Mouse (Mus musculus): ENCODE results near the gene Prep. TPM values are rescaled to one million over a fixed set of nuclear protein-coding genes. Genes with fewer than 3 reads are reported as not detected.

The Prep gene
- polyA plus RNA-seq, 1 experiment from 2014 or later: 27.2 TPM

DNA sequence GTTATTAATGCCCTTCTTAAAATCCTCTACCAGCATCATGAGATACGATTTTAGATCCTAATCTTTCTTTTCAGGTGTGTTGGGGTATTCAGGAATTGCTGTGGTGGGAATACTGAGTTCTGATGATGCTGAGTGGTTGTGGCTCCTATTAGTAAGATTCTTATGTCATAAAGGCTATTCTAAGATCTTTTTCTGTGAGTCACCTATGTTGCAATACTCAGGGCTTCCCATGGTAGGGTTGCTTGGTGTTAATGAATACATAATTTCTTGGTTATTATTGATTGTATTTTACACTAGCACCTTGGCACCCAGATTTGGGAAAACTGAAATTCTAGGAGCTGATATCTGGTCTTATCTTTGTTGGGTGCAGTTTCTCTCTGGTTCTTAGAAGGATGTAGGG lies 137.6 kb downstream of the Prep start:
- no peak overlapping the region for H3K4me3 ChIP-seq
- 70% methylated on average over 1 of the region's 1 CpGs for WGBS
- no peaks in the 10 kb centered on the region for H3K27me3 ChIP-seq
- H3K36me3 ChIP-seq: no peaks in the 10 kb centered on the region
- ATAC-seq (ENCODE audit: low FRiP score, low read depth): no peak
- no peak overlapping the region for H3K9ac ChIP-seq
- no peak overlapping the region for H3K27ac ChIP-seq (replicated peaks)
- H3K4me1 ChIP-seq (replicated peaks): no peaks in the 10 kb centered on the region
- H3K4me2 ChIP-seq: no peak overlapping the region
- H3K9me3 ChIP-seq: no peaks in the 10 kb centered on the region

GRCm38 (mm10) chr10:45210201-45210600 lies 143.2 kb downstream of the Prep start:
- no peaks in the 10 kb centered on the region for H3K9me3 ChIP-seq
- no peak overlapping the region for H3K4me3 ChIP-seq
- H3K4me2 ChIP-seq: no peak overlapping the region
- no peak overlapping the region for H3K27ac ChIP-seq (replicated peaks)
- no peaks in the 10 kb centered on the region for H3K36me3 ChIP-seq
- no peak for ATAC-seq (ENCODE audit: low FRiP score, low read depth)
- H3K27me3 ChIP-seq: no peaks in the 10 kb centered on the region
- H3K4me1 ChIP-seq (replicated peaks): no peaks in the 10 kb centered on the region
- no peak overlapping the region for H3K9ac ChIP-seq

- Histone ChIP-seq H3K9ac (no peak overlapping the region), H3K27me3 (no peaks in the 10 kb centered on the region), H3K36me3 (no peaks in the 10 kb centered on the region), H3K4me1 (replicated peaks) (no peaks in the 10 kb centered on the region), H3K9me3 (no peaks in the 10 kb centered on the region), H3K4me2 (no peak overlapping the region), H3K4me3 (no peak overlapping the region), H3K27ac (replicated peaks) (no peak overlapping the region)
- ATAC-seq (ENCODE audit: low FRiP score, low read depth): no peak
- WGBS: 91% methylated on average over 7 of the region's 7 CpGs
These were observed 149.7 kb downstream of the Prep start for GRCm38 (mm10) chr10:45216676-45217075.

Small RNA genes lying within 50 kb of the gene (microRNA-seq; reads per million reads assigned to microRNA genes)
- not detected for gene Gm23766

Other genes with a start within 250 kb of the Prep start
- 2.6 and 3.0 TPM in 2 replicates for gene Popdc3, start 110.9 kb downstream of the Prep start, polyA plus RNA-seq (2015; fragmentation: Nextera tagmentation; extraction: Ambion mirVana)

Measured in hindbrain, embryonic 15.5 days (tissue).